In the genomic region with DNA sequence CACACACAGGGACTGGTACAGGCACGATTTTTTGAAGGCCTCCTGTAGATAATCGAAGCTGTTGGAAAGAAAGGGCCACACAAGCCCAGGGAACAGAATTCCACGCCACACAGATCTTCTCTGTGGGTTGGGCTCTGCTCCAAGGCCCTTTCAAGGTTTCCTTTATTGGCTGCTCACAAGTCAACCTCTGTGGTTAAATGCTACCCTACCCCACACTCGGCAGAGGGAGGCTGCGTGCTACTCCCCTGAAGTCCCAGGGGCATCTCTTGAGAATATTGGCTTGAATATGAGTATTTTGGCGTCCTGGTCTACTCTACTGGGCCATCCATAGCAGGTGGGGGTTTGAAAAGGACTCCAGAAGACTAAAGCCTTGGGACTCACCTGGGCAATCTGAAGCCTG, we compare ENCODE assay signal across 19 mouse cellular contexts. TPM values are rescaled to one million over a fixed set of nuclear protein-coding genes. Genes with fewer than 3 reads are reported as not detected.
DNase-seq lines count a peak whose midpoint lies in the region; ATAC-seq and TF ChIP-seq lines count a peak whose summit lies in the region.
"Had no signal": no experiment of that assay in that cellular context is flagged by ENCODE, and none has a peak within 500 bp of the region (broad histone marks: within the 10 kb centered on the region; RNA-seq: fewer than 3 reads in every experiment).

No protein-coding gene starts in this region.

- no peak overlapping the region for H3K27ac ChIP-seq in heart, postnatal 0 days (ENCODE audit: low read depth)
- peak overlapping the region; percentile 71 for H3K27ac ChIP-seq in liver, embryonic 16.5 days (ENCODE audit: low read length)
- H3K27ac ChIP-seq in hindbrain, postnatal 0 days: no peak overlapping the region
- H3K27ac ChIP-seq in limb, embryonic 10.5 days: no peak overlapping the region
- H3K27ac ChIP-seq: kidney, embryonic 15.5 days; limb, embryonic 12.5 days; midbrain, embryonic 12.5 days had no signal

- ATAC-seq in heart, postnatal 0 days (ENCODE audit: insufficient read depth, low read depth): no peak
- no peak for ATAC-seq in liver, embryonic 16.5 days (ENCODE audit: low read depth)
- no peak for ATAC-seq in hindbrain, postnatal 0 days

- peak overlapping the region; percentile 16; the same call in 1 of the 2 replicates for H3K4me2 ChIP-seq in heart, postnatal 0 days (ENCODE audit: low read depth, low read length)
- peak overlapping the region; percentile 42 for H3K4me2 ChIP-seq in liver, embryonic 16.5 days (ENCODE audit: low read depth, low read length)
- H3K4me2 ChIP-seq in hindbrain, postnatal 0 days (ENCODE audit: low read depth, low read length): no peak overlapping the region
- H3K4me2 ChIP-seq: kidney, embryonic 15.5 days; limb, embryonic 12.5 days; midbrain, embryonic 12.5 days had no signal

- intact Hi-C loops in heart, postnatal 36 days (cut with DNase I): no loop called here

- 0 out of 2 replicates have a peak, but pooled peaks cover 5% of the 10 kb centered on the region for H3K4me1 ChIP-seq in heart, postnatal 0 days (ENCODE audit: control insufficient read depth, insufficient read depth)
- peaks cover 46% of the 10 kb centered on the region for H3K4me1 ChIP-seq in liver, embryonic 16.5 days (ENCODE audit: control insufficient read depth, low read depth, low read length)
- no peaks in the 10 kb centered on the region for H3K4me1 ChIP-seq in hindbrain, postnatal 0 days (ENCODE audit: insufficient read depth, low read length)
- peaks cover 17% of the 10 kb centered on the region for H3K4me1 ChIP-seq in limb, embryonic 10.5 days
- H3K4me1 ChIP-seq: kidney, embryonic 15.5 days; midbrain, embryonic 12.5 days had no signal

- TF ChIP-seq CTCF in heart, postnatal 0 days (IDR thresholded peaks at IDR 0.05; ENCODE audit: low read depth): no peak
- TF ChIP-seq CTCF in hindbrain, postnatal 0 days (IDR thresholded peaks at IDR 0.05; ENCODE audit: low read depth): no peak

- no peaks in the 10 kb centered on the region for H3K9me3 ChIP-seq in heart, postnatal 0 days (replicated peaks; ENCODE audit: control insufficient read depth, low read length)
- no peaks in the 10 kb centered on the region for H3K9me3 ChIP-seq in liver, embryonic 16.5 days (replicated peaks; ENCODE audit: control insufficient read depth, low read length)
- no peaks in the 10 kb centered on the region for H3K9me3 ChIP-seq in hindbrain, postnatal 0 days (ENCODE audit: low read length)
- 0 out of 2 replicates have a peak, but pooled peaks cover 2% of the 10 kb centered on the region for H3K9me3 ChIP-seq in limb, embryonic 10.5 days (replicated peaks)
- H3K9me3 ChIP-seq: heart, embryonic 10.5 days; kidney, embryonic 15.5 days; limb, embryonic 12.5 days; midbrain, embryonic 12.5 days had no signal

- no peak overlapping the region for H3K4me3 ChIP-seq in heart, postnatal 0 days (ENCODE audit: low read depth, low read length)
- peak overlapping the region; percentile 49 for H3K4me3 ChIP-seq in liver, embryonic 16.5 days (ENCODE audit: low read depth, low read length)
- no peak overlapping the region for H3K4me3 ChIP-seq in hindbrain, postnatal 0 days (ENCODE audit: low read length)
- no peak overlapping the region for H3K4me3 ChIP-seq in limb, embryonic 10.5 days
- H3K4me3 ChIP-seq: heart, embryonic 10.5 days; kidney, embryonic 15.5 days; limb, embryonic 12.5 days; midbrain, embryonic 12.5 days; myocyte had no signal

- TF ChIP-seq EP300 in heart, postnatal 0 days (IDR thresholded peaks at IDR 0.05; ENCODE audit: low read depth): no peak

- no peaks in the 10 kb centered on the region for H3K36me3 ChIP-seq in heart, postnatal 0 days (replicated peaks; ENCODE audit: control insufficient read depth, insufficient read depth, low read length)
- H3K36me3 ChIP-seq in liver, embryonic 16.5 days (ENCODE audit: control insufficient read depth, insufficient read depth): no peaks in the 10 kb centered on the region
- H3K36me3 ChIP-seq in hindbrain, postnatal 0 days (ENCODE audit: insufficient read depth, low read length): no peaks in the 10 kb centered on the region
- H3K36me3 ChIP-seq in limb, embryonic 10.5 days: no peaks in the 10 kb centered on the region
- H3K36me3 ChIP-seq: heart, embryonic 10.5 days; kidney, embryonic 15.5 days; limb, embryonic 12.5 days; midbrain, embryonic 12.5 days had no signal

- no peak overlapping the region for H3K9ac ChIP-seq in heart, postnatal 0 days (replicated peaks; ENCODE audit: low read depth, low read length)
- peak overlapping the region; percentile 32 for H3K9ac ChIP-seq in liver, embryonic 16.5 days (ENCODE audit: low read depth, low read length)
- H3K9ac ChIP-seq in hindbrain, postnatal 0 days (replicated peaks; ENCODE audit: low read length): no peak overlapping the region
- H3K9ac ChIP-seq: kidney, embryonic 15.5 days; limb, embryonic 12.5 days; midbrain, embryonic 12.5 days had no signal

- DNase-seq in heart, postnatal 0 days (ENCODE audit: low spot score): no peak
- no peak for DNase-seq in heart, postnatal 36 days
- DNase-seq in 416B (ENCODE audit: low read depth): peak; percentile 75
- peak; percentile 36 for DNase-seq in T-cell, adult 2 months (ENCODE audit: low spot score)
- no peak for DNase-seq in adrenal gland, adult 18-20 months (ENCODE audit: low spot score in 2 of 2)
- DNase-seq in hindbrain, postnatal 0 days (ENCODE audit: low spot score): no peak
- DNase-seq in limb, embryonic 10.5 days (ENCODE audit: low spot score): no peak
- DNase-seq: adrenal gland, postnatal 25 days; cerebellum, postnatal 25 days; gastrocnemius, postnatal 14 days; heart, postnatal 4 days; layer of hippocampus, postnatal 36 days; lung, postnatal 10 days had no signal

- WGBS in heart, postnatal 0 days: 62% methylated on average over 6 of the region's 6 CpGs
- 27% methylated on average over 6 of the region's 6 CpGs for WGBS in liver, embryonic 16.5 days (ENCODE audit: insufficient replicate concordance)
- 73% methylated on average over 6 of the region's 6 CpGs for WGBS in hindbrain, postnatal 0 days
- 85% methylated on average over 6 of the region's 6 CpGs for WGBS in limb, embryonic 10.5 days

- H3K27me3 ChIP-seq in heart, postnatal 0 days (ENCODE audit: control insufficient read depth, insufficient read depth, low read length): no peaks in the 10 kb centered on the region
- no peaks in the 10 kb centered on the region for H3K27me3 ChIP-seq in liver, embryonic 16.5 days (ENCODE audit: control insufficient read depth, insufficient read depth, low read depth, low read length)
- no peaks in the 10 kb centered on the region for H3K27me3 ChIP-seq in hindbrain, postnatal 0 days (ENCODE audit: insufficient read depth, low read length)
- H3K27me3 ChIP-seq in limb, embryonic 10.5 days (ENCODE audit: low read depth, poor library complexity, severe bottlenecking): no peaks in the 10 kb centered on the region
- H3K27me3 ChIP-seq: kidney, embryonic 15.5 days; midbrain, embryonic 12.5 days had no signal

RNA-seq across cellular contexts. Expression of gene Cnr2, which starts 1.0 kb away (rescaled TPM):
- total RNA-seq in heart, postnatal 0 days (2014; rRNA removed; ENCODE audit: low replicate concordance): 0.15 and 0.27 TPM in 2 replicates
- 0.36 and 0.44 TPM in 2 replicates for polyA plus RNA-seq in heart, postnatal 0 days (2015; fragmentation: Nextera tagmentation; extraction: Ambion mirVana)
- under 1 TPM; 0.49 to 0.50 TPM for total RNA-seq in heart, postnatal 36 days (2021)
- 2.9 TPM in 2 replicates for polyA plus RNA-seq in liver, embryonic 16.5 days (2015; fragmentation: Nextera tagmentation; extraction: Ambion mirVana)
- 1 to 10 TPM in 1 of 2 experiments, under 1 TPM in 1; 0.93 to 1.8 TPM for total RNA-seq in adrenal gland, adult 18-20 months (2021)
- 0.04 and 0.58 TPM in 2 replicates for total RNA-seq in hindbrain, postnatal 0 days (2014; rRNA removed)
- 0.04 and 0.06 TPM in 2 replicates for polyA plus RNA-seq in hindbrain, postnatal 0 days (2015; fragmentation: Nextera tagmentation; extraction: Ambion mirVana)
- polyA plus RNA-seq in limb, embryonic 10.5 days (2016; fragmentation: Nextera tagmentation; extraction: Ambion mirVana): 0.38 and 0.53 TPM in 2 replicates
- polyA plus RNA-seq: myocyte had no signal

RNA-seq across cellular contexts. Expression of gene Pnrc2, which starts 22.5 kb away (rescaled TPM):
- 78.7 and 80.8 TPM in 2 replicates for total RNA-seq in heart, postnatal 0 days (2014; rRNA removed; ENCODE audit: low replicate concordance)
- 107 and 111 TPM in 2 replicates for polyA plus RNA-seq in heart, postnatal 0 days (2015; fragmentation: Nextera tagmentation; extraction: Ambion mirVana)
- total RNA-seq in heart, postnatal 36 days (2021): 10 to 100 TPM; 59.2 to 63.5 TPM
- polyA plus RNA-seq in liver, embryonic 16.5 days (2015; fragmentation: Nextera tagmentation; extraction: Ambion mirVana): 74.9 and 81.1 TPM in 2 replicates
- 100 to 1,000 TPM in 1 of 2 experiments, 10 to 100 TPM in 1; 89.4 to 111 TPM for total RNA-seq in adrenal gland, adult 18-20 months (2021)
- 54.9 and 55.0 TPM in 2 replicates for total RNA-seq in hindbrain, postnatal 0 days (2014; rRNA removed)
- polyA plus RNA-seq in hindbrain, postnatal 0 days (2015; fragmentation: Nextera tagmentation; extraction: Ambion mirVana): 81.7 and 90.4 TPM in 2 replicates
- 177 and 208 TPM in 2 replicates for polyA plus RNA-seq in limb, embryonic 10.5 days (2016; fragmentation: Nextera tagmentation; extraction: Ambion mirVana)

RNA-seq across cellular contexts. Expression of gene Fuca1, which starts 24.4 kb away (rescaled TPM):
- 24.3 and 30.3 TPM in 2 replicates for total RNA-seq in heart, postnatal 0 days (2014; rRNA removed; ENCODE audit: low replicate concordance)
- 48.4 and 50.4 TPM in 2 replicates for polyA plus RNA-seq in heart, postnatal 0 days (2015; fragmentation: Nextera tagmentation; extraction: Ambion mirVana)
- 10 to 100 TPM; 31.0 to 31.4 TPM for total RNA-seq in heart, postnatal 36 days (2021)
- polyA plus RNA-seq in liver, embryonic 16.5 days (2015; fragmentation: Nextera tagmentation; extraction: Ambion mirVana): 22.7 and 28.0 TPM in 2 replicates
- total RNA-seq in adrenal gland, adult 18-20 months (2021): 100 to 1,000 TPM in 1 of 2 experiments, 10 to 100 TPM in 1; 95.5 to 101 TPM
- total RNA-seq in hindbrain, postnatal 0 days (2014; rRNA removed): 42.5 and 43.6 TPM in 2 replicates
- 92.8 and 97.3 TPM in 2 replicates for polyA plus RNA-seq in hindbrain, postnatal 0 days (2015; fragmentation: Nextera tagmentation; extraction: Ambion mirVana)
- polyA plus RNA-seq in limb, embryonic 10.5 days (2016; fragmentation: Nextera tagmentation; extraction: Ambion mirVana): 42.5 and 52.3 TPM in 2 replicates

RNA-seq across cellular contexts. Expression of gene Srsf10, which starts 40.6 kb away (rescaled TPM):
- total RNA-seq in heart, postnatal 0 days (2014; rRNA removed; ENCODE audit: low replicate concordance): 51.8 and 63.6 TPM in 2 replicates
- polyA plus RNA-seq in heart, postnatal 0 days (2015; fragmentation: Nextera tagmentation; extraction: Ambion mirVana): 97.0 and 102 TPM in 2 replicates
- 10 to 100 TPM; 37.1 to 45.6 TPM for total RNA-seq in heart, postnatal 36 days (2021)
- polyA plus RNA-seq in liver, embryonic 16.5 days (2015; fragmentation: Nextera tagmentation; extraction: Ambion mirVana): 81.8 and 90.3 TPM in 2 replicates
- total RNA-seq in adrenal gland, adult 18-20 months (2021): 100 to 1,000 TPM in 1 of 2 experiments, 10 to 100 TPM in 1; 95.5 to 115 TPM
- total RNA-seq in hindbrain, postnatal 0 days (2014; rRNA removed): 52.8 and 61.0 TPM in 2 replicates
- 147 and 155 TPM in 2 replicates for polyA plus RNA-seq in hindbrain, postnatal 0 days (2015; fragmentation: Nextera tagmentation; extraction: Ambion mirVana)
- 328 and 383 TPM in 2 replicates for polyA plus RNA-seq in limb, embryonic 10.5 days (2016; fragmentation: Nextera tagmentation; extraction: Ambion mirVana)

RNA-seq across cellular contexts. Expression of gene Hmgcl, which starts 50.1 kb away (rescaled TPM):
- total RNA-seq in heart, postnatal 0 days (2014; rRNA removed; ENCODE audit: low replicate concordance): 44.3 and 48.8 TPM in 2 replicates
- 97.5 and 101 TPM in 2 replicates for polyA plus RNA-seq in heart, postnatal 0 days (2015; fragmentation: Nextera tagmentation; extraction: Ambion mirVana)
- total RNA-seq in heart, postnatal 36 days (2021): 10 to 100 TPM; 72.7 to 86.8 TPM
- polyA plus RNA-seq in liver, embryonic 16.5 days (2015; fragmentation: Nextera tagmentation; extraction: Ambion mirVana): 105 and 107 TPM in 2 replicates
- total RNA-seq in adrenal gland, adult 18-20 months (2021): 10 to 100 TPM; 53.2 to 62.3 TPM
- total RNA-seq in hindbrain, postnatal 0 days (2014; rRNA removed): 27.0 and 38.6 TPM in 2 replicates
- polyA plus RNA-seq in hindbrain, postnatal 0 days (2015; fragmentation: Nextera tagmentation; extraction: Ambion mirVana): 55.0 and 60.0 TPM in 2 replicates
- polyA plus RNA-seq in limb, embryonic 10.5 days (2016; fragmentation: Nextera tagmentation; extraction: Ambion mirVana): 68.4 and 78.9 TPM in 2 replicates

Comparison
In these comparisons a context has a peak if more than half of its experiments do, and no peak if none do; other contexts are left out.
1. DNase-seq: peak in 416B (single experiment) and T-cell, adult 2 months (single experiment); none in heart, postnatal 0 days (single experiment), heart, postnatal 36 days (0 of 2), adrenal gland, adult 18-20 months (0 of 2), hindbrain, postnatal 0 days (single experiment) and limb, embryonic 10.5 days (single experiment).